Mouse (Mus musculus): Measurements from ENCODE around the gene Il15.

The Il15 gene

GRCm38 (mm10) chr8:82402686-82403330, at the start of gene Il15:
TSS of gene Il15 (minus strand) at chr8:82403222.
- peak; percentile 81 to 94 for DNase-seq (ENCODE audit: inconsistent age in 2 of 2, low spot score in 1 of 2)

- peak in 1 of 2 experiments; percentile 59 for DNase-seq (ENCODE audit: inconsistent age in 2 of 2, low spot score in 1 of 2)
These were observed 41.9 kb upstream of the Il15 start for GRCm38 (mm10) chr8:82444897-82445296.

GRCm38 (mm10) chr8:82416587-82417340, 13.7 kb upstream of the Il15 start:
- DNase-seq (ENCODE audit: inconsistent age in 2 of 2, low spot score in 1 of 2) = peak in 1 of 2 experiments; percentile 43

DNA sequence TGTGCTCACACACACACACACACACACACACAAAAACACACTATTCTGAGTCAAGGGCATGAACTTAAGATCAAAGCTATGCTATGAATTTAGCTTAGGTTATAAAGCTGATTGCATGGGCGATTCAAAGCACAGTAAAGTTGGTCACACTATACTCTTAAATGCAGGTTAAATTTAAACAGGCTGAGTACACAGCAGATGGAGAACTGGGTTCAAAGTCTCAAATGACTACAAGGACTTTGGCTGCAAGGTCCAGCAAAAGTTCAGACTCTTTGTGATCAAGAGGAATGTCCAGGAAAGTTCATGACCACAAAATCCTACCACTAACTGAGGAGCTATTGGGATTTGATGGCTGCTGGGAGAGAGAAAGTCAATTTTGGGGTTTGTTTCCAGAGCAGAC, 12.5 kb upstream of the Il15 start:
- no peak for DNase-seq (ENCODE audit: inconsistent age in 2 of 2, low spot score in 1 of 2)

- DNase-seq (ENCODE audit: inconsistent age in 2 of 2, low spot score in 1 of 2) = no peak
These were observed 7.1 kb upstream of the Il15 start for GRCm38 (mm10) chr8:82410135-82410534.

DNA sequence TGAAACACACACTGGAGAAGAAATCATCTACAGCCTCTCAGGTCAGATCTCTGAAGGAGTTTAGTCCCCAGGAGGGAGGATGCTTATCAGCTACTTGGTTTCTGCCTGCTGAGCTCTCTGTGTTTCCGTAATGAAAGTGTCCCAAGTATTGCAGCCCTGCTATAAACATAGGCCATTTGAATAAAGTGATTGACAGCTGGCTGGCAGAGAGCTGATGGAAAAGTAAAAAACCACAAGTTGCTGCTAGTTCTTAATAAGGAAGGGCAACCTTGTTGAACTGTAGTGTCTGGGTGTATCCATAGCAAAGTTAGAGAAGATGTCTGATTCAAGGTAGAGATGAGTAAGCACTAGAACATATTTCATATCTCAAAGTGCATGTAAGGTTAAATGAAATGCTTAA, 4.0 kb upstream of the Il15 start:
- DNase-seq (ENCODE audit: inconsistent age in 2 of 2, low spot score in 1 of 2) = peak in 1 of 2 experiments; percentile 17

DNA sequence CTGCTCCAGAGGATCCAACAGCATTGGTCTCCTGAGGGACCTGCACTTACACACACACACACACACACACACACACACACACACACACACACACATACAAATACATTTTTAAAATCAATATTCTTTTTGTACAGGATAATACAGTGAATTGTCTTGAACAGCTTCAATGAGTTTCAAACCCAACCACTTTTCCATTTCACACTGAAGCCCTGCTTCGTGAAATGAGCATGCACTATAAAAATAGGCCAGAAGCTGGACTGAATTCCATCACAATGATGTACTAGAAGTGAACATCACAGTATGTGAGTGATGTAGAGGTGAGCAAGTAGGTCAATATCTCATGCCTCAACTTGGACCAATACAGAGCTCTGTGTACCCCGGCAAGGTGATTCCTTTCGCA, 1.0 kb upstream of the Il15 start:
- no peak for DNase-seq (ENCODE audit: inconsistent age in 2 of 2, low spot score in 1 of 2)

DNA sequence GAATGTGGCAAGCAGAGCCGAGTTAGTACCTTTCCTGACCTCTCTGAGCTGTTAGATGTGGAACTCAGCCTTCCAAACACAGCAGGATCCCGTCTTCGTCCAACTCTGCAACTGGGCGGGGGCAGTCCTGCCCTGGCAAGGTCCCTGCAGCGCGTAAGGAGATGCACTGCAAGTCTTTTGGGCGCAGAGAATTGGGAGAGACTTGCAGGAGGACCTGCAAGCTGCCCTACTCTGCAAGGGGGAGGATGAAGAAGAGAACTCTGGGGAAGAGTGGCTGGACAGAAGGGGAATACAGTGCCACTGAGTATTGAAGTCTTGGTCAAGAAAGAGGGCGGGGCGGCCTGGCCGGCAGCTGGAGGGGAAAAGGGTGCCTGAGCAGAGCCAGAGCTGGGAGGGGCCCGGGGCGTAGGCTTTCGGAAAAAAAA, 749 bp downstream of the Il15 start:
- DNase-seq (ENCODE audit: inconsistent age in 2 of 2, low spot score in 1 of 2) = peak; percentile 71 to 92

DNA sequence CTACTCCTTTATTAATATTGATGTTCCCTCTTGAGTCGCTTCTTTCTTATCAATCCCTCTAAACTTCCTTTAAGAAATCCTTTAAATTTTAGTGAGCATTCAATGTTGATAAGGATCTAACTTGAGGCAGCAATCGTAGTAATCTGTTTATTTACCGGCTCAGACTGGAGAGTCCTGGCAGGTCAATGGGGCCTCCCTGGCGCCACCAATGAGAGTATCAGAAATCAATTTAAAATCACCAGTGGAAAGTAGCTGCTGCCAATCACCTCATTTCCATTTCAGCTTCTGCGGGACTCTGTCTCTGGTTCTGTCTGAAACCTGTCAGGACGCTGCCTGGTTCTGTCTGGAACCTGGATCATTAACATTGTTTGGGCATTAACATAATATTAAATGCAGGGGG, 1.5 kb downstream of the Il15 start:
- DNase-seq (ENCODE audit: inconsistent age in 2 of 2, low spot score in 1 of 2) = no peak

DNA sequence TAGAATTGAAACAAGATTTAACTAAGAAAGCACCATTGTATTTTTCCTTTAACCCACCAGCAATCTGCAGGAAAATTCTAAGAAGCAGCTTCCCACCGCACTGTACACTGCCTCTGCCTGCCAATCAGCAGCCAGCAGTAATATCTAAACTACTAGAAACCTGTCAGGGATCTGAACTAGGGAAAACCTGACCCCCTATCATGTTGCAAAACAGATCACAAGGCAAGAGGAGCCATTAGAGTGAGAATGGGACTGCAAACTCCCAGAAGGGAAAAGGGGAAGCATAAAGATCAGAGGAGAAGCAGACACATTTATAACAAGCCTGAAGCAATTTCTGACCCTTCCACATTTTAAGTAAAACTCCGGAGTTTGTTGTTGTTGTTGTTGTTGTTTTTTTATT, 2.0 kb downstream of the Il15 start:
- peak in 1 of 2 experiments; percentile 63 for DNase-seq (ENCODE audit: inconsistent age in 2 of 2, low spot score in 1 of 2)

DNA sequence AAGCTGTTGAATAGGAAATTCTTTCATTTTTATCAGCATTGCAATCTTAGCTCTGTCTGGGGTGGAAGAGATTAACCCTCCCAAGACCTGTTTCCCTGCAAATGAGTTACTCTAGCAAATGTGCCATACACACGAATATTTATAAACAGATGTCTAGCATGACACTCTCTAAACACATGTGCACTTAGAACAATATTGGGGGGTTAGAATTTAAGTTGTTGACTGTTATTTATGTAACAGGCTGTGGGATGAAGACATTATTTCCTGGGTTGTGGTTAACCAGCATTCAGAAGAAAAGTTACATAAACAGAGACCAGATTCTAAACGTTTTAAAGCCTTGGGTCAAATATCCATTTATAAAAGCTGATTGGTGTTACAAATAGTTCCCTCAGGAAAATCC, 2.6 kb downstream of the Il15 start:
- no peak for DNase-seq (ENCODE audit: inconsistent age in 2 of 2, low spot score in 1 of 2)

DNA sequence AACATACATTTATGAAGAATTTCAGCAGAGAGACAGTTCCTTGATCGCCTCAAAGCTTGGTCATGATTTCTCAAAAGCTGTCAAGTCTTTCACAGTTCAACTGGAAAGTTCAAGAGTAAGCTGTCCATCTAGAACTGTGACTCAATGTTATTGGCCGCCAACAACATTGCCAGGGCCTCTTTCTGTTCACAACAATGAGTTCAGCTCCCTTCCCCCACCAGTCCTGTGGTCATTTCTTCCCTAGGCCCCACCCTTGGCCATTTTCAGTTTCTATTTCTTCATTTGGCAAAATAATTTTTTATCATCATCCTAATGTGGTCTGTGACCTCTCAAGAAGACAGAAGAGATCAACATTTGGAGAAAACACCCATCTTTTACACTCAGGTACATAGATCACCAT, 4.5 kb downstream of the Il15 start:
- DNase-seq (ENCODE audit: inconsistent age in 2 of 2, low spot score in 1 of 2) = peak in 1 of 2 experiments; percentile 67

DNA sequence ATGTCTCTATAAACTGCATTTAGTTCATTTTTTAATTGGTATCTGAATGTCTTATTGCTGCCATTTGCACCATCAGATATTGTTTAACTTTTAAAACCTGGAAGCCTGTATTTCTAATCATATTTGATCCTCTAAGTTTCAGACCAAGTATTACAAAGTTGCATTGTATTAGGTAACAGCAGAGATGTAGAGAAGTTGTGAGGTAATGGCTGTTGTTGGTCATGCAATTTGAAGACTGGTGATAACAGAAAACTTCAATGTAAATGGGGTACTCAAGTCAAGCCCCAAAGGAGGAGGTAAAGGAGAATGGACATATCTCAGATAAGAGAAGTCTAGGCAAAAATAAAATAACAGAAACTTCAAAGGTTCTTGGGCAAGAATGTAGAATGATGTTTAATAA, 11.8 kb downstream of the Il15 start:
- no peak for DNase-seq (ENCODE audit: inconsistent age in 2 of 2, low spot score in 1 of 2)

DNA sequence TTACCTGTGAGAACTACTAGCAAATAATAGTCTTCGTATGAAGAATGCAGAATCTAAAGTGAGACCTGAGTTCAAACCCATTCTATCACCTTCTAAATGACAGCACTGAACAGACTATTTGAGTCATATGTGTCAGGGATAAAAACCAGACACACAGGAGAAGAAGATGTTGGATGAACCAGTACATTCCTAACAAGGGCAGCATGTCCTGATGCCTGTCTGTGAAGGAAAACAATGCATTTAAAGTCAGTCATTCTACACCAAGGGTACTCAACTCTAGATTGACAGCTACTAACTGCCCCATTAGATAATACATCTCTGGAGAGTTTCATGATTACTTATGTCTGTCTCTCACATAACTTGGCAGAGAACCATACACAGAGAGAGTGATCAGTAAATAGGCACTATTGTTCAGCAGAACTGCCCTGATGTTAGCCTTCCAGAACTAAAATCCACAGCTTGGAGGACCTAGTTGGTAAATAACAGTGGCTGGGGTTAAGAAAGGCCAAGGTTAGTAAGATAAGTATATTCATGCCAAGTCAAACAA, 14.6 kb downstream of the Il15 start:
- peak in 1 of 2 experiments; percentile 60 for DNase-seq (ENCODE audit: inconsistent age in 2 of 2, low spot score in 1 of 2)

DNA sequence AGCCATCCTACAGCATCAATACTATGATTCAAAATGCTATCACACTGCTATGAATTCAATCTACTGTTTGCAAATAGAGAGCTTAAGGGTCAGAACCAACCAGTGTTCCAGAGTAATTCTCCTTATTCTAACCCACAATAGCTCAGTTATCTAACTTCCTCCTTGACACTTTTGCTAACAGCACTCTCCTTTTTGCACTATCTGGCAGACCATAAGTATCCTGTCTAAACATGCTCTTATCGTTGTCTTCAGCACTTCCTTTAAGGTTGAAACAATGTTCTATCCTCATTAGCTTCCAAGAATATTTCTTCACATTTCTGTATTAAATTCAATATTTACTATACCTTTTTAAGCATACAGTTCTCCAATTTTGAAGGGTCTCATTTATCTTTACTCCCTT, 15.4 kb downstream of the Il15 start:
- peak in 1 of 2 experiments; percentile 19 for DNase-seq (ENCODE audit: inconsistent age in 2 of 2, low spot score in 1 of 2)

DNA sequence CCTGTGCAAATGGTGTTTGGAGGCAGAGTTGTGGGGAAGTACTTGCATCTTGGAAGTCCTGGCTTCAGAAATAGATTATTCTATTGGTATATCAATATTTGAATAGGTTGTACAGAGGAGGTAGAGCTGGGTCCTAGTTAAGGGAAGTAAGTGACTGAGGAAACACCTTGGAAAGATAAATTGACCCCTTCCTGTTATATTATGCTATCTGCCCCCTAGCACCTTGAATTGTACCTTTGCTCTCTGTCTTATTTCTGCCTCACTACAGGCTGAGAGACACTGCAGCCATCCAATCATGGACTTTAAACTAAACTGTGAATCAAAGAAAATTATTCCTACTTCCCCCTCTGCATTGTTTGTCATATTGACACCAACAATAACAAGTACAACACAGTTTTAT, 17.2 kb downstream of the Il15 start:
- DNase-seq (ENCODE audit: inconsistent age in 2 of 2, low spot score in 1 of 2) = peak in 1 of 2 experiments; percentile 13

- peak in 1 of 2 experiments; percentile 36 for DNase-seq (ENCODE audit: inconsistent age in 2 of 2, low spot score in 1 of 2)
These were observed 18.4 kb downstream of the Il15 start for GRCm38 (mm10) chr8:82384458-82385234.

- peak in 1 of 2 experiments; percentile 53 for DNase-seq (ENCODE audit: inconsistent age in 2 of 2, low spot score in 1 of 2)
These were observed 19.7 kb downstream of the Il15 start for GRCm38 (mm10) chr8:82383346-82383745.

- no peak for DNase-seq (ENCODE audit: inconsistent age in 2 of 2, low spot score in 1 of 2)
These were observed 20.7 kb downstream of the Il15 start for GRCm38 (mm10) chr8:82382316-82382715.

GRCm38 (mm10) chr8:82374470-82374869, 28.6 kb downstream of the Il15 start:
- peak in 1 of 2 experiments; percentile 38 for DNase-seq (ENCODE audit: inconsistent age in 2 of 2, low spot score in 1 of 2)

DNA sequence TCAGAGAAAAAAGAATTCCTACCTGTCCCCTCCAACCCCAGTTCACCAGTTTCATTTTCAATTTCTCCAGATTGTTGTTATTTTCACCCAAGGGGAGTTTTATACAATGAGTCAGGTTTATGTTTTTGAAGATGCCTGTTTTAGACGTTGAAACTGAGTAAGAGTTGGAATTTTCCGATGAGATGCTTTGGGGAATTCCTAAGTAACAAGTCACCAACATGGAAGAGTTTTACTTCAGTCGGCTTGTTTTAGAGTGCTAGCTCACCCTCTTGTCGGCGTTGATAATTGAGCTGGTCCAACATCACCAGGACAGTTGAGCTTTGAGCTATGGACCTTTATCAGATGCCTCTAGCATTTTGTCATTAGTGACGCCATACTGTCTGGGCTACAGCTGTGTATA, 30.2 kb downstream of the Il15 start:
- DNase-seq (ENCODE audit: inconsistent age in 2 of 2, low spot score in 1 of 2) = no peak
